Comparison of ENCODE assay signal across 13 mouse cellular contexts in the genomic region with DNA sequence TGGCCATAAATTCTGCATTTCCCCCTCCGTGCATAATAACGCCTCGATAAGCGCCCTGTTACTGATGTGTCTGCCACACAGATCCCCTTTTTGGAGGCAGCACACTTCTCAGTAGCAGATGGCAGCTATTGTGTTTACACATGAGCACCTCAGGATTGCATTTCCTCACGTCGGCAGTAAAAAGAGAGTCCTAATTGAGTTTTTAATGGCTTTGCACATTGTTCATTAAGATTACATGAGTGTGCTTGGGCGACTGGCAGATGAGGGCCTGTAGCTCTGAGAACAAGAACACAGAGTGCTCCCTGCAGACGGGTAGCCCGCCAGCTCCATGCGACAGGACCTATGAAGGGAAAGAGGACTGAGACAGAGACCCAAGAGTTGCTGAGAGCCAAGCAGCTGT.
DNase-seq lines count a peak whose midpoint lies in the region; ATAC-seq lines count a peak whose summit lies in the region.
"Had no signal": no experiment of that assay in that cellular context is flagged by ENCODE, and none has a peak within 500 bp of the region (broad histone marks: within the 10 kb centered on the region; RNA-seq: fewer than 3 reads in every experiment).

No protein-coding gene starts in this region.

- H3K27me3 ChIP-seq in hindbrain, embryonic 10.5 days (ENCODE audit: insufficient read depth, poor library complexity, severe bottlenecking): no peaks in the 10 kb centered on the region
- no peaks in the 10 kb centered on the region for H3K27me3 ChIP-seq in midbrain, embryonic 15.5 days (replicated peaks)
- H3K27me3 ChIP-seq: heart, embryonic 13.5 days; intestine, embryonic 15.5 days had no signal

- no peak overlapping the region for H3K4me3 ChIP-seq in hindbrain, embryonic 10.5 days
- H3K4me3 ChIP-seq in midbrain, embryonic 15.5 days: no peak overlapping the region
- H3K4me3 ChIP-seq: heart, embryonic 13.5 days; intestine, embryonic 15.5 days had no signal

- H3K9me3 ChIP-seq in hindbrain, embryonic 10.5 days: peaks cover 5% of the 10 kb centered on the region
- no peaks in the 10 kb centered on the region for H3K9me3 ChIP-seq in midbrain, embryonic 15.5 days
- H3K9me3 ChIP-seq: intestine, embryonic 15.5 days had no signal

- intact Hi-C loops in gastrocnemius, postnatal 36 days (cut with DNase I): no loop called here

- H3K4me1 ChIP-seq in hindbrain, embryonic 10.5 days (replicated peaks): 0 out of 2 replicates have a peak, but pooled peaks cover 5% of the 10 kb centered on the region
- H3K4me1 ChIP-seq in midbrain, embryonic 15.5 days: peaks cover 10% of the 10 kb centered on the region
- H3K4me1 ChIP-seq: heart, embryonic 13.5 days; intestine, embryonic 15.5 days had no signal

- WGBS in hindbrain, embryonic 10.5 days: 59% methylated on average over 10 of the region's 10 CpGs
- WGBS in midbrain, embryonic 15.5 days: 18% methylated on average over 10 of the region's 10 CpGs

- peak overlapping the region; percentile 23; the same call in 1 of the 2 replicates for H3K27ac ChIP-seq in hindbrain, embryonic 10.5 days
- H3K27ac ChIP-seq in midbrain, embryonic 15.5 days: peak overlapping the region; percentile 25; the same call in 1 of the 2 replicates
- H3K27ac ChIP-seq: heart, embryonic 13.5 days; intestine, embryonic 15.5 days had no signal

- peak; percentile 22 to 25 for DNase-seq in cerebellum, postnatal 14 days
- no peak for DNase-seq in cerebellum, adult 11 months
- peak; percentile 7 for DNase-seq in embryo, embryonic 10 days (ENCODE audit: low spot score)
- peak; percentile 18 for DNase-seq in hindbrain, embryonic 10.5 days (ENCODE audit: low spot score)
- no peak for DNase-seq in thymus, postnatal 36 days
- no peak for DNase-seq in gastrocnemius, postnatal 36 days
- no peak for DNase-seq in natural killer cell, adult 2 months (ENCODE audit: low spot score in 2 of 2)
- DNase-seq: adrenal gland, adult 2 months; liver; lung, postnatal 4 days had no signal

- ATAC-seq in midbrain, embryonic 15.5 days (replicated peaks): no peak
- ATAC-seq: intestine, embryonic 15.5 days had no signal

- H3K36me3 ChIP-seq in hindbrain, embryonic 10.5 days: no peaks in the 10 kb centered on the region
- H3K36me3 ChIP-seq in midbrain, embryonic 15.5 days (replicated peaks): no peaks in the 10 kb centered on the region
- H3K36me3 ChIP-seq: heart, embryonic 13.5 days; intestine, embryonic 15.5 days had no signal

- H3K4me2 ChIP-seq in midbrain, embryonic 15.5 days: 0 out of 2 replicates have a peak overlapping the region, but pooled peaks have one; percentile 9
- H3K4me2 ChIP-seq: heart, embryonic 13.5 days; intestine, embryonic 15.5 days had no signal

- no peak overlapping the region for H3K9ac ChIP-seq in midbrain, embryonic 15.5 days
- H3K9ac ChIP-seq: heart, embryonic 13.5 days; intestine, embryonic 15.5 days had no signal

Comparison
In these comparisons a context has a peak if more than half of its experiments do, and no peak if none do; other contexts are left out.
1. DNase-seq: peak in cerebellum, postnatal 14 days (2 of 2), embryo, embryonic 10 days (single experiment) and hindbrain, embryonic 10.5 days (single experiment); none in cerebellum, adult 11 months (single experiment), thymus, postnatal 36 days (0 of 2), gastrocnemius, postnatal 36 days (0 of 2) and natural killer cell, adult 2 months (0 of 2).